Mouse (Mus musculus) stomach, postnatal 0 days (tissue): Measurements from ENCODE around the gene Ric8b. TPM values are rescaled to one million over a fixed set of nuclear protein-coding genes. Genes with fewer than 3 reads are reported as not detected.

Source experiments
- ATAC-seq: fragments of 200-750 bp; cut with Nextera tagmentation; 2 replicates; pipeline ENCODE4 v1.8.0; 2017; ENCODE audit not compliant: low FRiP score, low TSS enrichment
- DNase-seq: peaks from one replicate; pipeline ENCODE4 v3.0.0-alpha.2; 2016; ENCODE audit warnings: low spot score
- H3K27ac ChIP-seq: fragments of 300-500 bp; sonication (generic); replicated peaks from 2 replicates; pipeline ENCODE4 v1.5.1; 2014; ENCODE audit warnings: mild to moderate bottlenecking, control low read depth
- H3K27me3 ChIP-seq: fragments of 300-500 bp; sonication (generic); 2 replicates; pipeline ENCODE4 v1.6.1; 2014; ENCODE audit warnings: low read length; ENCODE audit not compliant: control insufficient read depth, insufficient read depth
- H3K36me3 ChIP-seq: fragments of 300-500 bp; sonication (generic); 2 replicates; pipeline ENCODE4 v1.6.1; 2014; ENCODE audit warnings: low read length, mixed read lengths; ENCODE audit not compliant: control insufficient read depth, insufficient read depth
- H3K4me1 ChIP-seq: fragments of 300-500 bp; sonication (generic); replicated peaks from 2 replicates; pipeline ENCODE4 v1.6.1; 2014; ENCODE audit warnings: antibody characterized with exemption; ENCODE audit not compliant: control insufficient read depth, insufficient read depth
- H3K4me2 ChIP-seq: fragments of 300-500 bp; sonication (generic); replicated peaks from 2 replicates; pipeline ENCODE4 v1.6.1; 2014; ENCODE audit warnings: low read depth, mild to moderate bottlenecking, control low read depth, moderate library complexity
- H3K4me3 ChIP-seq: fragments of 300-500 bp; sonication (generic); 2 replicates; pipeline ENCODE4 v1.5.1; 2014; ENCODE audit warnings: low read depth, low read length, control low read depth
- H3K9ac ChIP-seq: fragments of 300-500 bp; sonication (generic); 2 replicates; pipeline ENCODE4 v1.6.1; 2014; ENCODE audit warnings: mild to moderate bottlenecking, low read length, control low read depth, mixed read lengths
- H3K9me3 ChIP-seq: fragments of 300-500 bp; sonication (generic); 2 replicates; pipeline ENCODE4 v1.6.1; 2016; ENCODE audit warnings: low read length; ENCODE audit not compliant: control insufficient read depth
- CTCF ChIP-seq: IDR thresholded peaks from 2 replicates; pipeline ENCODE4 v1.5.1; 2016; ENCODE audit warnings: antibody characterized with exemption, low read depth, mild to moderate bottlenecking, moderate library complexity
- EP300 ChIP-seq: optimal IDR thresholded peaks from 2 replicates; pipeline ENCODE3; 2016; ENCODE audit warnings: antibody characterized with exemption
- WGBS: fragments of 180-500 bp; shearing (Covaris S2); extraction: QIAGEN DNeasy Blood & Tissue Kit; methylation state at CpG from one replicate; pipeline ENCODE4 v1.1.7; 2014; 5-methylcytosine and 5-hydroxymethylcytosine counted together
- polyA plus RNA-seq: library from polyadenylated mRNA; unstranded; fragments of >200 nt; fragmentation: Nextera tagmentation; extraction: Ambion mirVana; gene quantifications from 2 replicates; pipeline ENCODE4 v1.2.1, GENCODE M21; 2015

Ric8b gene
- polyA plus RNA-seq, 1 experiment from 2014 or later, result 7.4 TPM

- Histone ChIP-seq H3K27me3 (no peaks in the 10 kb centered on the region), H3K36me3 (no peaks in the 10 kb centered on the region; the same call in 1 of the 2 replicates), H3K4me3 (no peak overlapping the region), H3K27ac (no peak overlapping the region), H3K9me3 (no peaks in the 10 kb centered on the region), H3K4me1 (no peaks in the 10 kb centered on the region), H3K4me2 (no peak overlapping the region), H3K9ac (no peak overlapping the region)
- TF ChIP-seq EP300, result no peak
- TF ChIP-seq CTCF, result no peak
- DNase-seq (no peak), ATAC-seq (no peak)
- WGBS, result 97% methylated on average over 2 of the region's 2 CpGs
Measured at GRCm38 (mm10) chr10:84958597-84958996, 41.2 kb downstream of the Ric8b start.

- DNase-seq, result no peak
- Histone ChIP-seq H3K4me2 (no peak overlapping the region), H3K36me3 (no peaks in the 10 kb centered on the region; the same call in 1 of the 2 replicates), H3K4me1 (no peaks in the 10 kb centered on the region), H3K9me3 (no peaks in the 10 kb centered on the region), H3K9ac (no peak overlapping the region), H3K27me3 (no peaks in the 10 kb centered on the region), H3K4me3 (no peak overlapping the region), H3K27ac (no peak overlapping the region)
- no peak for ATAC-seq
- WGBS, result 62% methylated on average over 12 of the region's 12 CpGs
- TF ChIP-seq CTCF, result no peak
- TF ChIP-seq EP300, result no peak
Measured at GRCm38 (mm10) chr10:84960380-84960930, 43.0 kb downstream of the Ric8b start.

GRCm38 (mm10) chr10:84963126-84963525, 45.7 kb downstream of the Ric8b start:
- Histone ChIP-seq H3K9ac (no peak overlapping the region), H3K4me1 (no peaks in the 10 kb centered on the region), H3K27me3 (no peaks in the 10 kb centered on the region), H3K27ac (no peak overlapping the region), H3K36me3 (no peaks in the 10 kb centered on the region), H3K4me2 (no peak overlapping the region), H3K9me3 (no peaks in the 10 kb centered on the region), H3K4me3 (no peak overlapping the region)
- DNase-seq, result no peak
- WGBS, result 80% methylated on average over 5 of the region's 5 CpGs
- ATAC-seq, result no peak
- no peak for TF ChIP-seq CTCF
- TF ChIP-seq EP300, result no peak

GRCm38 (mm10) chr10:84963726-84964125, 46.3 kb downstream of the Ric8b start:
- ATAC-seq (no peak), DNase-seq (no peak)
- 54% methylated on average over 3 of the region's 3 CpGs for WGBS
- Histone ChIP-seq H3K4me1 (no peaks in the 10 kb centered on the region), H3K4me3 (no peak overlapping the region), H3K36me3 (no peaks in the 10 kb centered on the region), H3K4me2 (no peak overlapping the region), H3K9me3 (no peaks in the 10 kb centered on the region), H3K27ac (no peak overlapping the region), H3K27me3 (no peaks in the 10 kb centered on the region), H3K9ac (no peak overlapping the region)
- TF ChIP-seq CTCF (no peak), EP300 (no peak)

- H3K27ac ChIP-seq, result no peak overlapping the region
- H3K4me1 ChIP-seq, result 0 out of 2 replicates have a peak, but pooled peaks cover 3% of the 10 kb centered on the region
- H3K9ac ChIP-seq, result no peak overlapping the region
- DNase-seq (no peak), ATAC-seq (no peak)
- 90% methylated on average over 2 of the region's 2 CpGs for WGBS
- no peaks in the 10 kb centered on the region for H3K9me3 ChIP-seq
- peaks cover 3% of the 10 kb centered on the region; the same call in 1 of the 2 replicates for H3K36me3 ChIP-seq
- no peaks in the 10 kb centered on the region for H3K27me3 ChIP-seq
- H3K4me2 ChIP-seq, result no peak overlapping the region
- no peak for TF ChIP-seq CTCF
- no peak for TF ChIP-seq EP300
- no peak overlapping the region for H3K4me3 ChIP-seq
Measured at GRCm38 (mm10) chr10:84966542-84966941, 49.1 kb downstream of the Ric8b start.

- no peak overlapping the region for H3K4me2 ChIP-seq
Measured at GRCm38 (mm10) chr10:84967645-84968044, 50.2 kb downstream of the Ric8b start.

More at GRCm38 (mm10) chr10:84967645-84968044, 50.2 kb downstream of the Ric8b start:
- Histone ChIP-seq H3K27me3 (no peaks in the 10 kb centered on the region), H3K27ac (peak overlapping the region; percentile 53; the same call in 1 of the 2 replicates), H3K4me1 (0 out of 2 replicates have a peak, but pooled peaks cover 3% of the 10 kb centered on the region), H3K36me3 (peaks cover 3% of the 10 kb centered on the region; the same call in 1 of the 2 replicates), H3K9me3 (no peaks in the 10 kb centered on the region), H3K9ac (no peak overlapping the region), H3K4me3 (no peak overlapping the region)
- DNase-seq (peak; percentile 46), ATAC-seq (peak; percentile 67)
- WGBS, result 20% methylated on average over 6 of the region's 6 CpGs
- no peak for TF ChIP-seq EP300
- TF ChIP-seq CTCF, result no peak; the same call in 1 of the 2 replicates
